Mouse (Mus musculus): ENCODE measurements around the gene Mettl6.

DNA sequence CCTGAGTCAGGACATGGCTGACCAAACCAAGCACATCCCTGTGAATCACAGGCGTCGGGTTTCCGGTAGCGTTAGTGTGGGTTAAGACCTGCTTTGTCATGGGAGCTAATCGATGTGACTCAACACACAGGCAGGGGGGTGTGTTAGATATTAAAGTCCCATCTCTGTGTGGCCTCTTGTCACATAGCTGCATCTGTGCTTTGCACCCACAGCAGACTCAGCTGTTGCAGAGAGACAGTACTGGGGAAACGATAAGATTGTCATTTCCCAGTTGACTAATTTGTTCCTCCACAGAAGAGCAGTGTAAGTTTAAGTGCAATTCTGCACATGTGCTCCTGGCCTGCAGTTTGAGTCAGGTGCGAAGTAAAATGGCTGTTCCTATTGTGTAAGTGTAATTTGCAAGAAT is 1.4 kb upstream of the Mettl6 start:
- TF ChIP-seq POLR2A (IDR thresholded peaks at IDR 0.05; ENCODE audit: low read depth, low read length) (no peak), CTCF (conservative IDR thresholded peaks at IDR 0.05; ENCODE audit: insufficient read depth, insufficient read length, low read depth, low read length) (no peak)

All from kidney, adult 2 months (tissue).